Mouse (Mus musculus): Measurements from ENCODE around the gene Izumo2.
"Not testable (repeated sequence)": the region's sequence is repeated elsewhere in the genome, so short reads cannot be mapped to it uniquely, and the experiment has no call there.

Izumo2 gene

DNA sequence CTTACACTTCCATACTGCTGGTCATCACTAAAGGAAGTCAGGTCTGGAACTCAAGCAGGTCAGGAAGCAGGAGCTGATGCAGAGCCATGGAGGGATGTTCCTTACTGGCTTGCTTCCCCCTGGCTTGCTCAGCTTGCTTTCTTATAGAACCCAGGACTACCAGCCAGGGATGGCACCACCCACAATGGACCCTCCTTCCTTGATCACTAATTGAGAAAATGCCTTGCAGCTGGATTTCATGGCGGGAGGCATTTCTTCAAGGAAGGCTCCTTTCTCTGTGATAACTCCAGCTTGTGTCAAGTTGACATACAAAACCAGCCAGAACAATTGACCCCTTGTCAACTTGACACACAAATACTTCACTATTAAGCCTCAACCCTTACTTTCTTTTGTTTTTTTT is 42.4 kb downstream of the Izumo2 start, which contains the start of gene Zfp473:
Zfp473 (minus strand) TSS at position 101 of the 400 bp plus-strand sequence.
- not testable (repeated sequence) for DNase-seq (ENCODE audit: extremely low read depth, insufficient read length, low spot score)

DNA sequence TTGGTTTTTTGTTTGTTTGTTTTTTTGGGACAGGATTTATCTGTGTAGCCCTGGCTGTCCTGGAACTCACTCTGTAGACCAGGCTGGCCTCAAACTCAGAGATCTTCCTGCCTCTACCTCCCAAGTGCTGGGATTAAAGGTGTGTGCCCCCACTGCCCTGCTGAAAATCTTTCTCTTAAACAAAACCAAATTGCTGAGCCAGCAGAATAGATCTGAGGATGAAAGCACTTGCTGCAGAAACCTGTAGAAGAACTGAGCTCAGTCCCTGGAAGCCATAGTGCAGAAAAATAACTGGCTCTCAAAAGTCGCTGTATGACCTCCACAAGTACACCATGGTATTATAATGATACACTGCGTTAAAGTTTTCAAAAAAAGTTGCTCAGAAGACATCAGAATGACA is 48.6 kb downstream of the Izumo2 start:
- no peak for DNase-seq (ENCODE audit: extremely low read depth, insufficient read length, low spot score)

- DNase-seq (ENCODE audit: extremely low read depth, insufficient read length, low spot score) = no peak
Measured at GRCm38 (mm10) chr7:44760366-44760765, 51.8 kb downstream of the Izumo2 start.

DNA sequence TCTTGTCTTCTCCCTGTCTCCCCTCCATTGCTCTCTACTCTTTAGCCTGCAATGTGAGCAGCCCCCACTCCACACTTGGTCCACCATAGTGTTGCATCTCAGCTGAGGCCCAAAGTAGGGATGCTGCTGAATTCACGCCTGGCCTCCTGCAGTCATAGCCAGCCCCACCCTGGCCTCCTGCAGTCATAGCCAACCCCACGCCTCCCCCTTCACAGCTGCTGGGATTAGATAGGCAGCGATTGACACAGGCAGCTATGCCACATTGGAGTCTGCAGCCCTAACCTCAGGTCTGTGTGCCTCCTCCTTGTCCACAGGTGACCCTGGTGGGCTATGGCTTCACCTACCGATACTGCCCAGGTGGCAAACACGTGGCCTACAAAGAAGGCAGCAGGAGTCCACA is 59.6 kb downstream of the Izumo2 start:
- no peak for DNase-seq (ENCODE audit: extremely low read depth, insufficient read length, low spot score)
